13 mouse cellular contexts compared by ENCODE assay signal in the genomic region with DNA sequence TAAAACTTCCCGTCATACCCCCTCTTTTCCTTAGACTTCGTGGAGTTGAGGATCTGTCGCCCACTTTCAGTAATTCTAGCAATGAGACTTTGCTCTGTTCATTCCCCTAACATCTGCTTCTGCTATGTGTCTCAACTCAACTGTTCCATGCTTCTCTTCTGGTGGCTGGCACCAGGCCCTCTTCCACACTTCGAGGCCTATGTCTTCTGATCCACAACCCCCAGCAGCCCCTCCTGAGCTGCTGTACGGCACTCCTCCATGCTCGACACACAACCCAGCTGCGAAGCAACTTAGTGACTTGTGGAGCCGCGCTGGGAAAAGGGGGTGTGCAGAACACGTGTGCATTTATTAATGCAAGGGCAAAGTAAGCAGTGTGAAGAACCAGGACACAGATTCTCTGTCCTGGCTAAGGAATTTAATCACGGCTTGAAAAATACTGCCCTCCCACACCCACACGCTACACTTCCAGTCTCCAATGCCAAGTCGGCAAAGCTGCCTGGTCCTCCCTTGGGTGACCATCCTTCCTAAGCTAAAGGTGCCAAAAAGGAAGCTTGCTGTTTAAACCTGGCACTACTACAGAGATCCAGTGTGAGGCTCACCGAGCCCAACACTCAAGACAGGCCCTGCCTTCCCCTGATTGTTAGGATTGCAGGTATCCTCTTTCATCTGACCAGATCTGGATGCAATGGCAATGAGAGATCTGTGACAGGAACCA.
DNase-seq lines count a peak whose midpoint lies in the region; ATAC-seq lines count a peak whose summit lies in the region.
"Had no signal": no experiment of that assay in that cellular context is flagged by ENCODE, and none has a peak within 500 bp of the region (broad histone marks: within the 10 kb centered on the region; RNA-seq: fewer than 3 reads in every experiment).

No protein-coding gene starts in this region.

- H3K27ac ChIP-seq in kidney, embryonic 15.5 days: no peak overlapping the region
- H3K27ac ChIP-seq: liver, embryonic 12.5 days; midbrain, embryonic 12.5 days; neural tube, embryonic 13.5 days had no signal

- no peaks in the 10 kb centered on the region for H3K27me3 ChIP-seq in kidney, embryonic 15.5 days
- H3K27me3 ChIP-seq: liver, embryonic 12.5 days; midbrain, embryonic 12.5 days; neural tube, embryonic 13.5 days had no signal

- DNase-seq in adrenal gland, postnatal 14 days: peak; percentile 34
- no peak for DNase-seq in adrenal gland, adult 8-10 months
- peak; percentile 3 for DNase-seq in kidney, adult 11 months
- peak; percentile 8 for DNase-seq in lung, adult 18-20 months
- peak; percentile 13 for DNase-seq in ovary, postnatal 14 days (ENCODE audit: low spot score)
- DNase-seq in retina, embryonic 14.5 days (ENCODE audit: low spot score): no peak
- no peak for DNase-seq in gastrocnemius, postnatal 4 days (ENCODE audit: low spot score in 2 of 2)
- DNase-seq: kidney, adult 18-20 months; right cerebral cortex, postnatal 4 days had no signal

- H3K4me1 ChIP-seq in kidney, embryonic 15.5 days: 0 out of 2 replicates have a peak, but pooled peaks cover 3% of the 10 kb centered on the region
- H3K4me1 ChIP-seq: liver, embryonic 12.5 days; neural tube, embryonic 13.5 days had no signal

- WGBS in kidney, embryonic 15.5 days: 80% methylated on average over 14 of the region's 14 CpGs

- no peaks in the 10 kb centered on the region for H3K36me3 ChIP-seq in kidney, embryonic 15.5 days
- H3K36me3 ChIP-seq: liver, embryonic 12.5 days; midbrain, embryonic 12.5 days; neural tube, embryonic 13.5 days had no signal

- no peak overlapping the region for H3K4me2 ChIP-seq in kidney, embryonic 15.5 days
- H3K4me2 ChIP-seq: liver, embryonic 12.5 days; midbrain, embryonic 12.5 days; neural tube, embryonic 13.5 days had no signal

- no peak for ATAC-seq in kidney, embryonic 15.5 days (replicated peaks; ENCODE audit: low FRiP score)
- ATAC-seq: liver, embryonic 12.5 days had no signal

- no peak overlapping the region for H3K9ac ChIP-seq in kidney, embryonic 15.5 days
- H3K9ac ChIP-seq: liver, embryonic 12.5 days; midbrain, embryonic 12.5 days; neural tube, embryonic 13.5 days had no signal

- H3K4me3 ChIP-seq in kidney, embryonic 15.5 days (replicated peaks): no peak overlapping the region
- H3K4me3 ChIP-seq: liver, embryonic 12.5 days; midbrain, embryonic 12.5 days; neural tube, embryonic 13.5 days had no signal

- H3K9me3 ChIP-seq in kidney, embryonic 15.5 days (replicated peaks): no peaks in the 10 kb centered on the region
- H3K9me3 ChIP-seq: liver, embryonic 12.5 days; midbrain, embryonic 12.5 days; neural tube, embryonic 13.5 days had no signal

Comparison
In these comparisons a context has a peak if more than half of its experiments do, and no peak if none do; other contexts are left out.
1. DNase-seq: peak in adrenal gland, postnatal 14 days (single experiment), kidney, adult 11 months (single experiment), lung, adult 18-20 months (2 of 2) and ovary, postnatal 14 days (single experiment); none in adrenal gland, adult 8-10 months (single experiment), retina, embryonic 14.5 days (single experiment) and gastrocnemius, postnatal 4 days (0 of 2).